Mouse (Mus musculus) CD4-positive helper T cell, adult 2 months (primary cell): Measurements from ENCODE around the gene Higd1a.

Source experiments
- DNase-seq: peaks from one replicate; pipeline ENCODE4 v3.0.0-alpha.2; 2012; ENCODE audit warnings: low read depth, missing footprints, low spot score

Higd1a gene

DNA sequence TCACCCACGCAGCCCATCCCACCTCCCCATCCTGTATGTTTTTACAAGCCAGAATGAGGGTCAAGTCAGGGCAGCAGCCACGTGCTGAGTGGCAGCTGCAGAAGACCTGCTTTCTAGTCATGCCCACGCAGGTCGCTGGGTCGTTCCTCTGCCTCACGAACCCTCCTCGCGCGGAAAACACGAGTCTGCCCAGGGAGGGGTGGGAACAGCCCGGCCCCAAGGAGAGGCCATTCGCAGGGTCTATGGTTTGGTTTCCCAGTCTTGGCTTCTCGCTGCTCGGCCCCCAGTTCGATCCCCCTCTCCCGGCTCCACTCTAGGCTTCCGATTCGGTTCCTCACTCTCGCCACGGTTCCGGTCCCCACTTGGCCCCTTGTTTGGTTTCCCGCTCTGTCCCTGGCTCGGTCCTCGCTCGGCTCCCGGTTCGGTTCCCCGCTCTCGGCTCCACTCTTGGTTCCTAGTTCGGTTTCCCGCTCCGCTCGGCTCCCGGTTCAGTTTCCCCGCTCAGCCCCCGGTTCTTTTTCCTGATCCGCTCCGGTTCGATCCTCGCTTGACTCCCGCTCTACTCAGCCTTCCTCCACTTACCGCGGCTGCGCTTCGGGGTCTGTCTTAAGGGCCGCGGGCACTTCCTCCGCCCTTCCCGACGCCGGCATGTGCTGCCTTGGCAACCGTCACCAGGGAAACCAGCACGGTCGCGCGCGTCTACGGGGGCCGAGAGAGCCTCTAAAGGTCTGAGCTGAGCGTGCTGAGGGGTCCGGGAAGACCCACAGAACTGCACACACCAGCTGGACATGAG is 19.1 kb downstream of the Higd1a start, which contains the start of gene Ccdc13:
TSS of gene Ccdc13 (minus strand) at position 633 of the 793 bp plus-strand sequence.
- DNase-seq: peak; percentile 32

DNA sequence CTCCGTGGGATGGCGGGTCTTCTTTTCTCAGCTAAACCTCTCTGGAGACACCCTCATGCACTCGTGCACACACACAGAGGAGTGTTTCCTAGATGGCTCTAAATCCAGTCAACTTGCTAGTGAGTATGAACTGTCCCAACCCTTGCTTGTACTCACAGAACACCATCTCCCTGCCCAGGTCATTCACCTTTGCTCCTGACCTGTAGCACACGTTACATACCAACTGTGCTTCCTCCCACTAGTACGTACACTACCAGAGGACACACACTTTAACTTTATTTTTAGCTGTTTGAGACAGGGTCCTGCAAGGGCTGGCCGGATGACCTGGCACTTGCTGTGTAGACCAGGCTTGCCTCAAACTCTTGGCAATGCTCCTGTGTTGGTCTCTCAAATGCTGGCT is 20.2 kb downstream of the Higd1a start:
- DNase-seq: no peak

DNA sequence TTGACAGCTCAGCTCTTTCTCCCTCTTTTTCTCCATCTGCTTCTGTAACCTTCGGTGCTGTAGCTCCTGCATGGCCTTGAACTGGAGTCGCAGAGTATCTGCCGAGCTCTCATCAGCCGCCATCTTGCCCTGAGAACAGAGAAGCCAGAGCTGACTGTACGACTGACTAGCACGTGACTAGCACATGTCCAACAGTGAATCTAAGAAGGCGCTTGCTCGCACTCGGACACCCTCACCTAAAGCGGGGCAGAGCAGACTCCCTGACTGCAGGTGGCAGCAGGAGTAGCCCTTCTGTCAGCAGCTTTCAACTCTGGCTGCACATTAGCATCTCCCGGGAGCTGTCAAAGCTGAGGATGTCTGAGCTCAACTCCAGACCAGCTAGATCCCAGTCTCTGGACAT is 24.3 kb downstream of the Higd1a start:
- no peak for DNase-seq

DNA sequence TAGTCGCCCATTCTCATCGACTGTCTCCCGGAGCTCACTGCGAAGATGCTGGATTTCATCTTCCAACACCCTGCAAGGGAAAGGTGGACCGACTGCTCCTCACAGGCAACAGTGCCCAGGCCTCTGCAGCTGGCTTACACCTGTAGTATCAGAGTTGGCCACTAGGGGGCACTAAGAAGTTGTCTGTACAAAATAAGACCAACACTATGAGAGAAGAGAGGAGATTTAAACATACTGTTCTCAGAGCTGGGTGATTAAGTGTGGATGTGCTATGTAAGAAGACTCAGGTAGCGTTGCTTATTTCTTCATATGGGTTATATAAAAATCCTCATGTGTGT is 27.2 kb downstream of the Higd1a start:
- DNase-seq: peak; percentile 72

DNA sequence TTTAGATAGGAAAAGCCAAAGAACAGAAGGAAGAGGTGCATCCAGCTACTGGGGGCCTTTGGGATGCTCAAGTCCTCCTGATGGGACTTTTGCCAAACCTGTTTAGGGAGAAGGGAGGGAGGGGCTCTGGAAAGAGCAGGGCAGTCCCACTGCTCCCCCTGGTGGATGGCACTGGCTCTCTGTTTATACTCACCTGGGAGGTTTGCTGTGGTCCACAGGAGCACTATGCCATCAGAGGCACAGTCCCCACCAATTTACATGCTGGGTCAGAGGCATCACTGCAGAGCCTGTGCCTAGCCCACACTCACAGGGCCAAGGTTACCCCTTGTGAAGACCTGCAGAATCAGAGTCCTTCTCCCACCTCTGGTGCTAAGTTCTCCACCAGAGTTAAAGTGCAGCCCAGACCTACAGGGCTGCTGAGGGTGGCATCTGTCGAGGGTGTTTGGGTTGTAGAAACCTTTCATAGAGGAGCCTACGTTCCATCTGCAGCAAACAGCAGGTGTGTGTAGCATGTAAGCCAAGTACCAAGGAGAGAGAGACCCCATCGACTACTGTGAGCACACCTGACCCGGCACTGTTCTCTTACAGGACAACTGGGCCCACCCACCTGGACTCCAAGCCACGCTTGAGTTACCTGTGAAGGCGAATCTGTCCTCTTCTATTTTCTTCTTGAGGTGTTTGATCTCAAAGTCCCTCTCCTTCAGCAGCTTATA is 27.8 kb downstream of the Higd1a start:
- DNase-seq: peak; percentile 40

DNA sequence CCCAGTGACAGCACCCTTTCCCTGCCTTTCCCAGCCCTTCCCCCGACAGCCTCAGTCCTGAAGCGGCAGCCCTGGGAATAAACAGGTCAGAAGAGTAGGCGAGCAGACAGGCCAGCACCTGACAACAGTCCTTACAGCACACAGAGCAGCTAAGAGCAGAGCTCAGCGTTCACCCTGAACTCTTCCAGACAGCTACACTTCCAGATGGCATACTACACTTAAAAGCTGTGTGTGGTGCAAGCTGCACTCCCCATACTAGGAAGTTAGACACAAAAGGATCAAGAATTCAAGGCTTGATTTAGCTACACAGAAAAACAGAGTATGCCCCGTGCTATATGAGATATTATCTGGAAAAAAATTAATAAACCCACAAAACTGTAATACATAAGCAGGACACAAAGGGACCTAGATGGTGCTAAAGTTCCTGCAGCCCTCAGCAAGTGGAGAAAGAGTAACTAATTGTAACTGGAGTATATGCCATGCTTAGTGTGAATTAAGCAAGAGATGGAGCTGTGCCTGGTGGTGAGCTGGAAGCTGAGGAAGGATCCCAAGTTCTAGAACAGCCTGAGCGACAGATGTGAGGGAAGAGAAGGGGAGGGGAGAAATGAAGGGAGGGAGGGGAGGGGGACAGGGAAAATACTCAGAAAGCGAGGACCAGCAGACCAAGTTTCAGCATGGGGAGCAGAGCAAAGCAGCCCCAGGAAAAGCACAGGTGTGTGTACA is 28.7 kb downstream of the Higd1a start:
- DNase-seq: no peak

DNA sequence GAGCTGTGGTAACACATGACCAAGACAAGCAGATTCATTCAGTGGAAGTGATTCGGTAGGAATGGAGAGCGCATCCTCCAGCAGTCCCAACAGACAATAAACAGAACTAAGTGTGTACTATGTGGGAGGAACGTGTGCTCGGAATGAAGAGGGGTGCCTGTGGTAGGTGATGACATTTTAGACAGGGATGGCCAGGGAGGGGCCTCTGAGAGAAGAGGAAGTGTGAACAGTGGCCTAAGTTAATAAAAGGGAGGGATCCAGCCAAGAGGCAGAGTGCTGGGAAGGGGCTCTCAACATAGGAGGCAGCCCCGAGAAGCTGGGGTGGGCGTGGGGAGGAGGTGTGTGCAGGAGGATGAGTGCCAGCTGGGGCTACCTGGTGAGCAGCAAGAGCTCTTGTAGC is 29.8 kb downstream of the Higd1a start:
- no peak for DNase-seq

DNA sequence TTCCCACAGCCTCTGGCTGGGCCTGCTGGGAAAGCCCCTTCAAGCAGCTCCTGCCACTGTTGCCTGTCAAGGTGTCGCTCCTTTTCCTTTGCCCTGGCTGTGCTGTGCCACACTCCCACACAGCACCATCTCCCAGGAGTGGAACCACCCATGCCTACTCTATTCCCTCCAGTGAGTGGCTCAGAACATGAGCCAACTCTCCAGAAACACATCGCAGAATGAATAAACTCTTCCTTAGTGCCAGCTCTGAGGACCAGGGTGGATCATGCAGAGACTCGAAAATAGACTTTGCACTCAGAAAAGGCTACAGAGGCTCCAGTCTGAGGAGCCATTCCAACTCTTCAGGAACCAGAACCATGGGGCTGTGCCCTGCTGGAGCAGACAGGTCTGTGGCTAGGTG is 31.8 kb downstream of the Higd1a start:
- no peak for DNase-seq

DNA sequence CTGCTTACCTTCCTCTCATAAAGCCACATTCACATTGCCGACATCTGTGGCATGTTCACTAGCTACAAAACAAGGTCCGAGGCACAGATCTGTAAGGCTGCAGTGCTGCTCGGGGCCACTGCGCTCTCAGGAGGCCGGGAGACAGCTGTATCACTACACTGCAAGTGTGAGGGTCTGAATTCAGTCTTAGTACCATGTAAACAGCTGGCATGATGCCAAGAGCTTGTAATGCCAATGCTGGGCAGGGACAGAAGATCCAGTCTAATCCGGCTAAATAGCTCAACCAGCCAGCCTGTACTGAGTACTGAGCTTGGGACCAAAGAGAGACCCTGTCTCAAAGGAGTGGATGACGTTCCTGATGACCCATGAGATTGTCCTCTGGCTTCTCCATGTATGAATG is 34.2 kb downstream of the Higd1a start:
- DNase-seq: no peak

DNA sequence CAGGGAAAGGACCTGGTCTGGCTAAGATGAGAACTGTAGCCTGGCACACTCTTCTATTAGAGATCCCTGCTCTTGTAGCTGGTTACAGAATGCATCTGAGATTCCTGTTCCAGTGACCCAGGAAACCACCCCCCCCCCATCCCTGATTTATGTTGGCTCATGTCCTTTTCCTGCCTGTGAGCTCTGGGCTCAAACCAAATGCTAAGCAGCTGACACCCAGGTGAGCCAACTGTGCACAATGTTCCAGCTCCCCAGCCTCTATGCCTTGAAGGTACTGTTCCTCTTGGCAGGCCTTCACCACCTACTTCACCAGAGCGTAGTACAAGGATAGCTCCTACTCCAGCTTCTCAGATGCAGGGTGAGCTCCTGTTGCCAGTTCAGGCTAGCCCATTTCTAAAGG is 35.1 kb downstream of the Higd1a start:
- DNase-seq: no peak

DNA sequence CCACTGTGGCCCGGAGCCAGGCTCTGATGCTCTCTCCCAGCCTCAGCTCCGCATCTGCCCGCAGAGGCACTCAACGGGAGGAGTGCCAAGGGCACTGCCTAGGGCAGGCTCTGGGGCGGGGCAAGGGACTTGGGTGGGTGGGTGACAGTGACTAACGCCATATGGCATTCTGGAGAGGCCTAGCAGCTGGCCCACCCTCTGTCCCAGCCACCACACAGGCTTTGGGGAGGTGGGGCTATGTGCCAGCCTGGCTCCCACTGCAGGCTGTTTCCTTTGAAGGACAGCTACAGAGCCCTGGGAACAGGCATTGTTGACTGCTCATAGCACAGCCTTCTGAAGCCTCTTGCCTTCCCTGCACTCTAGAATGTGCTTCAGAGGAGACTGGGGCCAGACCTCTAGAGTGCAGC is 35.6 kb downstream of the Higd1a start:
- no peak for DNase-seq

DNA sequence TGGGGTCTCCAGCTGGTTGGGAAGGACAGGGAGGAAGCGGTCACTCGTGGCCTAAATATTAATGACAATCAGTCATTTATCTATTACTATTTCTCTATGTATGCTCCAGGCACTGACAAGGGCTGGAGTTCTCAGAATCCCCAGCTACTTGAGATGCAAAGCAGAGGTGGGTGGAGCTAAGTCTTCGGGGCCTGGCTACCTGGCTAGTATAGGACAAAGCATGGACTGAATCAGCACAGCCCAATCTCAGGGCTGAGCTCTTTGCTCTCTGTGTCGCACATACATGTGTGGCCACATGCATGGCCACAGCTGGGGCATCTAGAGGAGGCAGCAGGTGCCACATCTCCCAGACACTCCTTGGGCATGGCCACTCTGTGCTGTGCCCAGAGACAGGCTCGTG is 37.4 kb downstream of the Higd1a start:
- DNase-seq: no peak

DNA sequence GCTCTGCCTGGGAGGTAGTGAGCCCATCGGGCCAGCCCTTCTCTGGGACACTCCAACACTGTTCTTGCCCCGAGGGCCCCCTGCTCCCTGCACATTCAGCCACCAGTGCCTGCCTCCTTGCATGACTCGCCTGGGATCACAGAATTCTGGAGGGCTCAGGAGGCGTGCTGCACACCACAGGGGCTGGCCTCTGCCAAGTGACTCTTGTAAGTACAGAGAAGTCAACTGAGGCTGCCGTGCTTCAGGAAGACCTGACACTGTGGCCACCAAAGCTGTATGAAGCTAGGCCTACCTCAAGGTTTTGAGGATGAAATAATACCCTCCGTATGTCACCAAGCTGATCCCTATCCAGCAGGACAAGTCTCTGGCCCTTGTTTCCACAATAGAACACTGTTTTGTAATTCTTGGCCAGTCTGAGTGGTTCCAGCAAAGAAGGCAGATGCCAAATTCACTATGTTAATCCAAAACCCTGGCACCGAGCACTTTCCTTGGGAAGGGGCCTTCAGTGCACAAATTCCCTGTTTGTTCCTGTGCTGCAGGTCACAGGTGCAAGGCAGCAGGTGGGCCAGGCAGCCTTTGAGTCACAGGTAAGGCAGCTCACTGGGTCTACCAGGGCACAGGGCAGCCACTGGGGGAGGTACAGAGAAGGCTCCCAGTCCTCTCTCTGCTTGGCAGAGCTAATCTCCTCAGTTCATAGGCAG is 38.2 kb downstream of the Higd1a start:
- no peak for DNase-seq

DNA sequence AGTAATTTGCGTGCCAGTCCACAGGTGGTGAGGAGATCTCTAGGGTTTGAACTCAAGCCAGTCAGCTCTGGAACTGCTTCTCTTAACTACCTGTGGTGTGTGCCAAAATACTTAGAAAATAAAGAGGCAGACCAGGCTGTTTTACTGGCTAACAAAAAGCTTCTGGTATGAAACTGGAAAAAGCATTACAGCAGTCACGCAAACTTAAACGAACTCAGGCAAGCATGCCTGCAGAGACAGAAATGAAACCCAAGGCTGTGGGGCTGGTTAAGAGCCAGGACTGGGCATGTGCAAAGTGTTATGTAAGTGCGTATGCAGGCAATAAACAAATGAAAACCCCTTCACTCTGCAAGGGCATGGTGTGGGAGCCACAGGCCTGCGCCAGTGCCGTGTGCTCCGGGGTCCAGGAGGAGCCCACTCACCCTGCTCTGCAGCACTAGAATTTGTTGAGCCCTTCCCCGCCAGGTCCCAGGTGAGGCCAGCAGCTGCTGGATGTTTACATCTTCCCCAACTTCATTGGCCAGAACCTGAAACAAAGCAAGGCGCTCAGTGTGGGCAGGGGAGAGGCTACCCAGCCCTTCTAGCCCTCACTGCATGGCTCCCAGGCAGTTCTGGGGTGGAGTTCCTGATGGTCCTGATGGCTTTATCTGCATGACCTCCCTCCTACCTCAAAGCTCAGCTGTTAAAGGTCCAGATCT is 38.9 kb downstream of the Higd1a start:
- no peak for DNase-seq

DNA sequence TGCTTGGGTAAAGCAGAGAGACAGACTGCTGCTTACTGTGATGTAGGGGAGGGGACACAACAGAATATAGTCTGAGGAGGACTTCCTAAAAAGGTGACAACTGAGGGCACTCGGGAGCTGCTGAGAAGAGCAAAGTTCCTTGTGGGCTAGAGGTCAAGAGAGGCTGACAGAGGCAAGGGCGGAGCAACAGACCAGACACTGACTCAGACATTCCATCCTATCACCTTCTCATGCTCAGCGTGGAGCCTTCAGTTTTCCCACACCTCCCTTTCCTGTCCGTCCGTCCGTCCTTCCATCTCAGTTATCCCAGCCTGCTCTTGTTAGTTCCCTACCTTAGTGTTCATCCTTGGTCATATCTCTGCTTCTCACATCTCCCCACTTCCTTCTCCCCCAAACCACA is 43.0 kb downstream of the Higd1a start:
- DNase-seq: no peak

DNA sequence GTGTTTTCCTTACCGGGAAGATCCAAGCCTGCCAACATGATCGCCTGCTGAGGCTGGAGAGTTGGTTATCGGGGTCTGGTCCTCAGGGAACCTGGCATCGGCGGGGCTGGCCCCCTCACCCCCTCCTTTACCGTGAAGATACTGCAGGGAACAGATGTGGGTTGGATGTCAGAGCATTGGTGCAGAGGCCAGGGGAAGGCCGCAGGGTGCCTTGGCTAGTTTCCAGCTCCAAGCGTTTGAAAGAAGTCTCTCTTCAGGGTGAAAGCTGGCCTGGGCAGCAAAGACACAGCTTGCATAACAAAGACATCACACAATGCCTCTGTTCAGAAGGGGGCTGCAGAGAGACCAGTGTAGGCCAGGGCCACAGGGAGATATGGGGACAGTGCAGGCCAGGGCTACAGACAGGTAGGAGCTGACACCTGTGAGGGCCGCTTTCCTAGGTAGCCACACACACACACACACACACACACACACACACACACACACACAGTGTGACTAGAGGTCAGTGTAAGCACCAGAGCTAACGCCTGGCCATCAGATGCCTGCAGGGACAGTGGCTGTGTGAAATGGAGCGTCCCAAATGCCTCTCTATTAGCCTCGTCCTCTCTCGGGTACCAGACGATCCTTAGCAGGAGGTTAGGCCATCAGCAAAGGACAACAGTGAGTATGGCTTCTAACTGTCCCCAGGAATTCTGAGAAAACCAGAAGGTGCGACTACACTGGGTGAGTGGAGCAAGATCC is 47.9 kb downstream of the Higd1a start:
- no peak for DNase-seq

DNA sequence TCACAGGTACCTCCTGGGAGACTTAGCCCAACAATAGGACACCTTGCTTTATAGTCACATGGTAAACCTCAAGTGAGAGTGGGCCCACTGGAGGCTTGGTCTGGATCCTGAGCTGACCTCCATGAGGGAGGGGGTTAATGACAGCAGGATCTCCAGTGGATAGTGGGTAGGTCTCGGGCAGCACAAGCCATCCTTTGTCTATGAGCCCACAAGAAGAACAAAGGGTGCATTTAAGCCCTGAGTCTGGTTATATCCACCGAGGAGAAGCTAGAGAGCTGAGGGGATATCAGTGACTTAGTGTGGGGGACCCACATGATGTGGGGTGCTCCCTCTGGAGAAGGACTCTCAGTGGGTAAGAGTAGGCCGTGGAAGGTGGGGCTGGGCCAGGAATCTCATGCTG is 49.7 kb downstream of the Higd1a start:
- DNase-seq: no peak

DNA sequence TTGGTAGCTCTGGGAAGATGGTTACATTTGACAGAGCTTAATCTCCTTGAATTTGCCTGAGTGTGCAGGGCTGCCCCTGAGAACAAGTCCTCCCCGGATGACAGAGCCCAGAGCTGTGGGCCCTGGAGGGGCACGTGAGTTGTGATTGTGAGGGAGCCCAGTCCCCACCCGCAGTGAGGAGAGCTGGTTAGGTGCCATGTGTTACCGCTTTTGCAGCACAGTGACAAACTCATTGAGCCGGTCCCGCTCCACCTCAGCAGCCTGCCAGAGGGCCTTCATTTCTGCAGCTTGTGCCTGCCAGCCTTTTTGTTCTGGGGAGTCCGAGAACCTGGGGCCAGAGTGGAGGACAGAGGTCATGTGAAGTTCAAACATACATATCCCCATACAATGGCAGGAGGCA is 50.2 kb downstream of the Higd1a start:
- no peak for DNase-seq

DNA sequence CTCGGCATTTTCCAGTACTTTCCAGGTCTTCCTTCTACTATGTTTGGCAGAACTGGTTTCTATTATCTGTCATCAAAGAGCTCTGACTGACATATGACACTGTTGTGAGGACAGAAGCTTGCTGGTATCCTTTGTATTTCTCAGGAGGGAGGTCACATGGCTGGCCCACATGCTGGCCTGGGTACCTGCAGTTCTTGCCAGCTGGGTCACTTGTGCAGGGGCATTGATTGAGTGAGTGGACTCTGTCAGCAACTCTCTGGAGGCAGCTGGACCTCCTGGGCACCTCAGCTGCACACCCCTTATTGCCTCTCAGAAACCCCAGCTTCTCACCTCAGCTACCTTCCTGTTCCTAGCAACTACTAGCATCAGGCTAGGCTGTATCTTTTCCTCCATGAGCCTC is 50.6 kb downstream of the Higd1a start:
- no peak for DNase-seq

DNA sequence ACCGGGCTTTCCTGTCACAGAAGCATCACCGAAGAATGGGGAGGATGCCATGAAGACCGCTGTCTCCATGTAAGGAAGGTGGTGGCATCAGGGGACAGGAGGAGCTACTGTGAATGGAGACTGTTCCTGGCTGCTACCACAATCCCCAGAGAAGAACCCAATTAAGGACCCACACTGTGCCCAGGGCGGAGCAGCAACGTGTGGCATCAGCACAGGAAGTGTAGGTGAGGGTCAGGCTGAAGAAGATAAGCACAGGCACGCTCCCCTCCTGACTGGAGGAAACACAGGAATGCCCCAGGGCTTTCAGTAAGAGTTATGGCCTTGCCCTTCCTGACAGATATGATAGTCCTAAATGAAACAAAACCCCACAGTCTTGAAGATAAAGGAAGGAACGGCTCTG is 55.4 kb downstream of the Higd1a start:
- DNase-seq: no peak
